Mouse (Mus musculus) ES-Bruce4 (cell line): ENCODE results near the gene Clec14a. TPM values are rescaled to one million over a fixed set of nuclear protein-coding genes. Genes with fewer than 3 reads are reported as not detected.

Experiments used
- H3K27ac ChIP-seq: 2 replicates; pipeline ENCODE4 v1.5.1; 2012; ENCODE audit warnings: low read length, inconsistent platforms; ENCODE audit not compliant: insufficient read depth
- H3K27me3 ChIP-seq: 2 replicates; pipeline ENCODE4 v1.6.1; 2012; ENCODE audit warnings: mild to moderate bottlenecking, low read length, inconsistent platforms; ENCODE audit not compliant: control insufficient read depth, poor library complexity, insufficient read depth, severe bottlenecking
- H3K36me3 ChIP-seq: 2 replicates; pipeline ENCODE4 v1.6.1; 2012; ENCODE audit warnings: inconsistent platforms, mild to moderate bottlenecking, low read length, moderate library complexity; ENCODE audit not compliant: control insufficient read depth, poor library complexity, insufficient read depth, severe bottlenecking
- H3K4me1 ChIP-seq: one replicate; pipeline ENCODE4 v1.8.1; 2011; ENCODE audit warnings: low read length; ENCODE audit not compliant: control insufficient read depth, insufficient read depth
- H3K4me3 ChIP-seq: 2 replicates; pipeline ENCODE4 v1.5.1; 2011; ENCODE audit warnings: low read depth, mild to moderate bottlenecking, low read length
- H3K9ac ChIP-seq: 2 replicates; pipeline ENCODE4 v1.6.1; 2012; ENCODE audit warnings: low read depth, mild to moderate bottlenecking, inconsistent platforms; ENCODE audit not compliant: poor library complexity, severe bottlenecking
- H3K9me3 ChIP-seq: replicated peaks from 2 replicates; pipeline ENCODE4 v1.6.1; 2012; ENCODE audit warnings: mild to moderate bottlenecking, low read length, inconsistent platforms; ENCODE audit not compliant: control insufficient read depth, poor library complexity, insufficient read depth, severe bottlenecking
- CTCF ChIP-seq: IDR thresholded peaks from one replicate; pipeline ENCODE4 v1.8.1; 2011; ENCODE audit warnings: low read depth, low read length
- EP300 ChIP-seq: IDR thresholded peaks from 2 replicates; pipeline ENCODE4 v1.6.1; 2011; ENCODE audit warnings: low read depth, low read length; ENCODE audit not compliant: insufficient read depth
- POLR2A ChIP-seq: IDR thresholded peaks from one replicate; pipeline ENCODE4 v1.8.1; 2011; ENCODE audit warnings: low read length; ENCODE audit not compliant: insufficient read depth
- polyA plus RNA-seq: library from polyadenylated mRNA; stranded (reverse); fragments of >200 nt; gene quantifications from 2 replicates; pipeline ENCODE4 v1.2.4, GENCODE M21; 2011; ENCODE audit warnings: low read depth; ENCODE audit not compliant: missing spikeins, insufficient read depth, insufficient read length

The Clec14a gene
- polyA plus RNA-seq, 1 experiment, result not detected

GRCm38 (mm10) chr12:58225644-58226043 lies 43.4 kb downstream of the Clec14a start:
- no peak overlapping the region for H3K4me3 ChIP-seq
- no peaks in the 10 kb centered on the region for H3K27me3 ChIP-seq
- no peaks in the 10 kb centered on the region for H3K4me1 ChIP-seq
- H3K9me3 ChIP-seq, result no peaks in the 10 kb centered on the region
- H3K9ac ChIP-seq, result no peak overlapping the region
- no peaks in the 10 kb centered on the region for H3K36me3 ChIP-seq
- H3K27ac ChIP-seq, result no peak overlapping the region
- no peak for TF ChIP-seq EP300
- TF ChIP-seq CTCF, result no peak
- TF ChIP-seq POLR2A, result no peak

- Histone ChIP-seq H3K4me1 (no peaks in the 10 kb centered on the region), H3K27ac (no peak overlapping the region), H3K36me3 (no peaks in the 10 kb centered on the region), H3K9ac (no peak overlapping the region), H3K4me3 (no peak overlapping the region), H3K27me3 (peaks cover 1% of the 10 kb centered on the region; the same call in 1 of the 2 replicates), H3K9me3 (no peaks in the 10 kb centered on the region)
- no peak for TF ChIP-seq EP300
- no peak for TF ChIP-seq POLR2A
- TF ChIP-seq CTCF, result no peak
These were observed 50.0 kb downstream of the Clec14a start for GRCm38 (mm10) chr12:58219078-58219477.

GRCm38 (mm10) chr12:58216218-58216617 lies 52.9 kb downstream of the Clec14a start:
- no peaks in the 10 kb centered on the region for H3K36me3 ChIP-seq
- TF ChIP-seq POLR2A (no peak), CTCF (no peak), EP300 (no peak)
- H3K4me3 ChIP-seq, result no peak overlapping the region
- H3K9me3 ChIP-seq, result no peaks in the 10 kb centered on the region
- no peak overlapping the region for H3K9ac ChIP-seq
- no peak overlapping the region for H3K27ac ChIP-seq
- no peaks in the 10 kb centered on the region for H3K4me1 ChIP-seq
- H3K27me3 ChIP-seq, result peaks cover 8% of the 10 kb centered on the region

Other genes starting within 250 kb of the Clec14a start
- gene Sstr1, start 57.5 kb downstream of the Clec14a start, polyA plus RNA-seq, result not detected in 2 replicates